Mouse (Mus musculus): Measurements from ENCODE around the gene Nufip2. TPM values are rescaled to one million over a fixed set of nuclear protein-coding genes. Genes with fewer than 3 reads are reported as not detected.

Nufip2 gene
- polyA plus RNA-seq, 1 experiment from 2014 or later, result 9.2 TPM

DNA sequence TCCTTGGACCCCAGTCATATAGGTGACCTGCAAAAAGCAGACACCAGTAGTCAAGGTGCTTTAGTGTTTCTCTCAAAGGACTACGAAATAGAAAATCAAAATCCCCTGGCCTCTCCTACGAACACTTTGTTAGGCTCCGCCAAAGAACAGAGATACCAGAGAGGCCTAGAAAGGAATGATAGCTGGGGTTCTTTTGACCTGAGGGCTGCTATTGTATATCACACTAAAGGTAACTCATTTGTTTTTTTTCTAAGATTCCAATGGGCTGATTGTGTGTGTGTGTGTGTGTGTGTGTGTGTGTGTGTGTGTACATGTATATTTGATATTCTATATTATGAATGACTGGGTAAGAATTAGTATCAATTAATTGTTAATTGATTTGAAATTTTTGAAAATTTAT is 7.1 kb downstream of the Nufip2 start:
- H3K9ac ChIP-seq (ENCODE audit: low read depth, low read length), result no peak overlapping the region
- 94% methylated on average over 3 of the region's 3 CpGs for WGBS
- no peak overlapping the region for H3K27ac ChIP-seq (ENCODE audit: low read depth, low read length)
- H3K4me1 ChIP-seq (ENCODE audit: control insufficient read depth, insufficient read depth, low read length), result peaks cover 7% of the 10 kb centered on the region
- no peak overlapping the region for H3K4me3 ChIP-seq (ENCODE audit: low read length)
- H3K36me3 ChIP-seq (ENCODE audit: control insufficient read depth, insufficient read depth, low read length), result peaks cover 59% of the 10 kb centered on the region
- no peaks in the 10 kb centered on the region for H3K27me3 ChIP-seq (ENCODE audit: control insufficient read depth, insufficient read depth, low read length)
- no peak overlapping the region for H3K4me2 ChIP-seq (replicated peaks; ENCODE audit: low read depth, low read length)
- ATAC-seq (ENCODE audit: low FRiP score, low TSS enrichment), result no peak
- no peaks in the 10 kb centered on the region for H3K9me3 ChIP-seq (ENCODE audit: control insufficient read depth, low read length)

- H3K9me3 ChIP-seq (ENCODE audit: control insufficient read depth, low read length), result no peaks in the 10 kb centered on the region
- no peak overlapping the region for H3K27ac ChIP-seq (ENCODE audit: low read depth, low read length)
- no peak overlapping the region for H3K9ac ChIP-seq (ENCODE audit: low read depth, low read length)
- no peak for ATAC-seq (ENCODE audit: low FRiP score, low TSS enrichment)
- WGBS, result 75% methylated on average over 2 of the region's 2 CpGs
- no peak overlapping the region for H3K4me3 ChIP-seq (ENCODE audit: low read length)
- H3K4me2 ChIP-seq (replicated peaks; ENCODE audit: low read depth, low read length), result no peak overlapping the region
- peaks cover 67% of the 10 kb centered on the region for H3K36me3 ChIP-seq (ENCODE audit: control insufficient read depth, insufficient read depth, low read length)
- no peaks in the 10 kb centered on the region for H3K27me3 ChIP-seq (ENCODE audit: control insufficient read depth, insufficient read depth, low read length)
- no peaks in the 10 kb centered on the region for H3K4me1 ChIP-seq (ENCODE audit: control insufficient read depth, insufficient read depth, low read length)
Measured at GRCm38 (mm10) chr11:77697232-77697631, 11.3 kb downstream of the Nufip2 start.

- no peaks in the 10 kb centered on the region for H3K27me3 ChIP-seq (ENCODE audit: control insufficient read depth, insufficient read depth, low read length)
- no peak overlapping the region for H3K9ac ChIP-seq (ENCODE audit: low read depth, low read length)
- no peak for ATAC-seq (ENCODE audit: low FRiP score, low TSS enrichment)
- no peaks in the 10 kb centered on the region for H3K4me1 ChIP-seq (ENCODE audit: control insufficient read depth, insufficient read depth, low read length)
- H3K36me3 ChIP-seq (ENCODE audit: control insufficient read depth, insufficient read depth, low read length), result peaks cover 49% of the 10 kb centered on the region
- no peak overlapping the region for H3K4me3 ChIP-seq (ENCODE audit: low read length)
- no peak overlapping the region for H3K4me2 ChIP-seq (replicated peaks; ENCODE audit: low read depth, low read length)
- H3K9me3 ChIP-seq (ENCODE audit: control insufficient read depth, low read length), result no peaks in the 10 kb centered on the region
- 94% methylated on average over 3 of the region's 3 CpGs for WGBS
- H3K27ac ChIP-seq (ENCODE audit: low read depth, low read length), result no peak overlapping the region
Measured at GRCm38 (mm10) chr11:77705920-77706319, 20.0 kb downstream of the Nufip2 start.

DNA sequence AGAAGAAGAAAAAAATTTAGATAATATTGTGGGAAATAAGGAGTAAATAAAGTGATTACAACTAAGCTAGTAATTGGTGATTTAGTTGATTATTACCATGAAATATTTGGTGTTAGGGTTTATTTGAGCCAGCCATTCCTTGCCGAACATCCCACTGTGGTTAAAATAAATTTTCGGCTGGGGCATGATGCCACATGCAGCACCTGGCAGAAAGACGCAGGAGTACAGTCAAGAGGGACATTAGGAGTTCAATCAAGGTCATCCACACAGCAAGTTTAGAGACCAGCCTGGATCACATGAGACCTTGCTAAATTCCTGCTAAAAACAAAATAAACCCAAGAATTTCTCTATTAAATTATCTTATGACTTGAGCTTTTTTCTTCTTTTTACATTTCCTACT is 23.1 kb downstream of the Nufip2 start:
- no peak overlapping the region for H3K4me2 ChIP-seq (replicated peaks; ENCODE audit: low read depth, low read length)

GRCm38 (mm10) chr11:77713736-77714135 is 27.8 kb downstream of the Nufip2 start:
- Histone ChIP-seq H3K9me3 (ENCODE audit: control insufficient read depth, low read length) (no peaks in the 10 kb centered on the region), H3K4me1 (ENCODE audit: control insufficient read depth, insufficient read depth, low read length) (no peaks in the 10 kb centered on the region), H3K27ac (ENCODE audit: low read depth, low read length) (no peak overlapping the region), H3K27me3 (ENCODE audit: control insufficient read depth, insufficient read depth, low read length) (no peaks in the 10 kb centered on the region), H3K9ac (ENCODE audit: low read depth, low read length) (no peak overlapping the region), H3K36me3 (ENCODE audit: control insufficient read depth, insufficient read depth, low read length) (peaks cover 24% of the 10 kb centered on the region; the same call in 1 of the 2 replicates), H3K4me2 (replicated peaks; ENCODE audit: low read depth, low read length) (no peak overlapping the region), H3K4me3 (ENCODE audit: low read length) (no peak overlapping the region)
- no peak for ATAC-seq (ENCODE audit: low FRiP score, low TSS enrichment)
- over 99% methylated on average over 3 of the region's 3 CpGs for WGBS

More for the DNA sequence above, 23.1 kb downstream of the Nufip2 start:
- ATAC-seq (ENCODE audit: low FRiP score, low TSS enrichment), result no peak
- Histone ChIP-seq H3K9ac (ENCODE audit: low read depth, low read length) (no peak overlapping the region), H3K27ac (ENCODE audit: low read depth, low read length) (no peak overlapping the region), H3K36me3 (ENCODE audit: control insufficient read depth, insufficient read depth, low read length) (peaks cover 44% of the 10 kb centered on the region), H3K4me3 (ENCODE audit: low read length) (no peak overlapping the region), H3K4me1 (ENCODE audit: control insufficient read depth, insufficient read depth, low read length) (no peaks in the 10 kb centered on the region), H3K27me3 (ENCODE audit: control insufficient read depth, insufficient read depth, low read length) (no peaks in the 10 kb centered on the region), H3K9me3 (ENCODE audit: control insufficient read depth, low read length) (no peaks in the 10 kb centered on the region)
- 77% methylated on average over 3 of the region's 3 CpGs for WGBS

- no peaks in the 10 kb centered on the region for H3K4me1 ChIP-seq (ENCODE audit: control insufficient read depth, insufficient read depth, low read length)
- no peak overlapping the region for H3K9ac ChIP-seq (ENCODE audit: low read depth, low read length)
- H3K27ac ChIP-seq (ENCODE audit: low read depth, low read length), result no peak overlapping the region
- no peak for ATAC-seq (ENCODE audit: low FRiP score, low TSS enrichment)
- no peaks in the 10 kb centered on the region for H3K36me3 ChIP-seq (ENCODE audit: control insufficient read depth, insufficient read depth, low read length)
- no peaks in the 10 kb centered on the region for H3K27me3 ChIP-seq (ENCODE audit: control insufficient read depth, insufficient read depth, low read length)
- H3K4me2 ChIP-seq (replicated peaks; ENCODE audit: low read depth, low read length), result no peak overlapping the region
- H3K9me3 ChIP-seq (ENCODE audit: control insufficient read depth, low read length), result no peaks in the 10 kb centered on the region
- 94% methylated on average over 2 of the region's 2 CpGs for WGBS
- no peak overlapping the region for H3K4me3 ChIP-seq (ENCODE audit: low read length)
Measured at GRCm38 (mm10) chr11:77719055-77719454, 33.1 kb downstream of the Nufip2 start.

GRCm38 (mm10) chr11:77721389-77721788 is 35.4 kb downstream of the Nufip2 start:
- H3K9ac ChIP-seq (ENCODE audit: low read depth, low read length), result no peak overlapping the region
- no peak for ATAC-seq (ENCODE audit: low FRiP score, low TSS enrichment)
- WGBS, result 93% methylated on average over 4 of the region's 4 CpGs
- no peak overlapping the region for H3K27ac ChIP-seq (ENCODE audit: low read depth, low read length)
- H3K4me1 ChIP-seq (ENCODE audit: control insufficient read depth, insufficient read depth, low read length), result no peaks in the 10 kb centered on the region
- no peaks in the 10 kb centered on the region for H3K36me3 ChIP-seq (ENCODE audit: control insufficient read depth, insufficient read depth, low read length)
- H3K9me3 ChIP-seq (ENCODE audit: control insufficient read depth, low read length), result no peaks in the 10 kb centered on the region
- H3K4me3 ChIP-seq (ENCODE audit: low read length), result no peak overlapping the region
- no peak overlapping the region for H3K4me2 ChIP-seq (replicated peaks; ENCODE audit: low read depth, low read length)
- H3K27me3 ChIP-seq (ENCODE audit: control insufficient read depth, insufficient read depth, low read length), result no peaks in the 10 kb centered on the region

- no peak overlapping the region for H3K27ac ChIP-seq (ENCODE audit: low read depth, low read length)
- WGBS, result 75% methylated on average over 7 of the region's 7 CpGs
- H3K9me3 ChIP-seq (ENCODE audit: control insufficient read depth, low read length), result no peaks in the 10 kb centered on the region
- no peaks in the 10 kb centered on the region for H3K36me3 ChIP-seq (ENCODE audit: control insufficient read depth, insufficient read depth, low read length)
- H3K27me3 ChIP-seq (ENCODE audit: control insufficient read depth, insufficient read depth, low read length), result no peaks in the 10 kb centered on the region
- no peak overlapping the region for H3K9ac ChIP-seq (ENCODE audit: low read depth, low read length)
- H3K4me1 ChIP-seq (ENCODE audit: control insufficient read depth, insufficient read depth, low read length), result no peaks in the 10 kb centered on the region
- no peak for ATAC-seq (ENCODE audit: low FRiP score, low TSS enrichment)
- no peak overlapping the region for H3K4me2 ChIP-seq (replicated peaks; ENCODE audit: low read depth, low read length)
- H3K4me3 ChIP-seq (ENCODE audit: low read length), result no peak overlapping the region
Measured at GRCm38 (mm10) chr11:77724766-77725165, 38.8 kb downstream of the Nufip2 start.

- Histone ChIP-seq H3K9ac (ENCODE audit: low read depth, low read length) (no peak within 1 kb of the TSS), H3K27ac (ENCODE audit: low read depth, low read length) (no peak within 1 kb of the TSS), H3K27me3 (ENCODE audit: control insufficient read depth, insufficient read depth, low read length) (no peaks in the 10 kb centered on the region), H3K4me2 (replicated peaks; ENCODE audit: low read depth, low read length) (no peak within 1 kb of the TSS), H3K4me3 (ENCODE audit: low read length) (no peak within 1 kb of the TSS), H3K4me1 (ENCODE audit: control insufficient read depth, insufficient read depth, low read length) (no peaks in the 10 kb centered on the region), H3K9me3 (ENCODE audit: control insufficient read depth, low read length) (no peaks in the 10 kb centered on the region), H3K36me3 (ENCODE audit: control insufficient read depth, insufficient read depth, low read length) (no peaks in the 10 kb centered on the region)
- no peak for ATAC-seq (ENCODE audit: low FRiP score, low TSS enrichment)
- WGBS, result 59% methylated on average over 7 of the region's 7 CpGs
Measured at GRCm38 (mm10) chr11:77725183-77725582, 39.2 kb downstream of the Nufip2 start, which contains the start of gene Cryba1. Cryba1 (minus strand) TSS chr11:77725283.

All from kidney, embryonic 14.5 days (tissue).